Mouse (Mus musculus) olfactory bulb, adult 2 months (tissue): ENCODE measurements around the gene Smyd5.

Experiments used
- CTCF ChIP-seq: fragments of 200-500 bp; IDR thresholded peaks from 2 replicates; pipeline ENCODE4 v1.5.1; 2012; ENCODE audit warnings: low read depth, mild to moderate bottlenecking, low read length, moderate library complexity; ENCODE audit not compliant: insufficient read depth
- POLR2A ChIP-seq: fragments of 200-500 bp; IDR thresholded peaks from 2 replicates; pipeline ENCODE4 v1.6.1; 2012; ENCODE audit warnings: mild to moderate bottlenecking, low read depth, low read length, moderate library complexity; ENCODE audit not compliant: insufficient read depth

DNA sequence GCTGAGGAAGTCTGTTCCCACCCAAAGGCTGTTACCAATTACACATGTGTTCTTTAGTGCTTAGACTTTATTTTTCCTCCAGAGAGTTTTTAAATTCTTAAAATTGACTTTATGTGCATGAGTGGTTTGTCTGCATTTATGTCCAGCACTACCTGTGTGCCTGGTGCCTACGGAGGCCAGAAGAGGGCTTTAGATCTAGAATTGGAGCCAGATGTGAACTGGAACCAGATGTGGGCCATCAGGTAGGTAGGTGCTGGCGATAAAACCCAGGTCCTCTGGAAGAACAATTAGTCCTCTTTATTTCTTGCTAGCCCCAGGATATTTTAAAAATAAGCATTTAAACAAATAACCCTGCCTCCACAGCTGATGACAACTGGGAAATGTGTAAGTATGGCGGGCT, 59.8 kb downstream of the Smyd5 start:
- TF ChIP-seq POLR2A = no peak
- TF ChIP-seq CTCF = no peak
